Mouse (Mus musculus) CH12.LX (cell line): Measurements from ENCODE around the gene Prkd3. TPM values are rescaled to one million over a fixed set of nuclear protein-coding genes. Genes with fewer than 3 reads are reported as not detected.
A peak's percentile ranks its signal among the peaks of the same experiment; 100 is the strongest.

ENCODE experiments used
- DNase-seq: peaks from one replicate; pipeline ENCODE4 v3.0.0-alpha.2; 2013; ENCODE audit errors: extremely low read depth
- H3K27ac ChIP-seq: 2 replicates; pipeline ENCODE4 v1.5.1; 2012; ENCODE audit warnings: low read depth, mild to moderate bottlenecking, control low read depth, moderate library complexity; ENCODE audit not compliant: insufficient read depth
- H3K27me3 ChIP-seq: replicated peaks from 2 replicates; pipeline ENCODE3; 2012; ENCODE audit warnings: inconsistent platforms
- H3K36me3 ChIP-seq, 2 experiments: replicated peaks in 1 of 2; 2 replicates each; pipeline versions ENCODE3 to v1.6.1; 2012; ENCODE audit warnings: inconsistent platforms in 1 of 2, low read length in 1 of 2, mild to moderate bottlenecking in 1 of 2, mixed read lengths in 1 of 2, moderate library complexity in 1 of 2; ENCODE audit not compliant: control insufficient read depth in 1 of 2, insufficient read depth in 1 of 2
- H3K4me1 ChIP-seq, 2 experiments: 2 replicates each; pipeline ENCODE4 v1.6.1; 2012; ENCODE audit warnings: inconsistent platforms in 1 of 2, moderate library complexity in 1 of 2; ENCODE audit not compliant: insufficient read depth in 2 of 2, control insufficient read depth in 1 of 2
- H3K4me2 ChIP-seq: 2 replicates; pipeline ENCODE4 v1.6.1; 2012; ENCODE audit warnings: low read depth, mild to moderate bottlenecking, control low read depth; ENCODE audit not compliant: poor library complexity, insufficient read depth, severe bottlenecking
- H3K4me3 ChIP-seq, 3 experiments: fragments of 150-350 bp in 1 of 3; sonication (generic) in 1 of 3; replicated peaks in 1 of 3; 2 replicates each; pipeline versions ENCODE3 to v1.5.1; 2011 to 2012; ENCODE audit warnings: low read depth in 2 of 3, low read length in 2 of 3, mild to moderate bottlenecking in 2 of 3, moderate library complexity in 2 of 3, control low read depth in 1 of 3, improper control_type of control experiment in 1 of 3, inconsistent platforms in 1 of 3, mixed read lengths in 1 of 3; ENCODE audit not compliant: poor library complexity in 1 of 3
- H3K79me2 ChIP-seq: replicated peaks from 2 replicates; pipeline ENCODE4 v1.6.1; 2012; ENCODE audit warnings: mild to moderate bottlenecking, moderate library complexity; ENCODE audit not compliant: control insufficient read depth, poor library complexity, insufficient read depth, severe bottlenecking; ENCODE audit errors: extremely low read depth
- H3K9ac ChIP-seq: 2 replicates; pipeline ENCODE4 v1.6.1; 2012; ENCODE audit warnings: low read depth, mild to moderate bottlenecking, control low read depth, moderate library complexity; ENCODE audit not compliant: insufficient read depth
- H3K9me3 ChIP-seq: replicated peaks from 2 replicates; pipeline ENCODE3; 2012; ENCODE audit warnings: low read length, inconsistent platforms, mixed read lengths
- CHD1 ChIP-seq: IDR thresholded peaks from 2 replicates; pipeline ENCODE4 v1.6.1; 2012; ENCODE audit warnings: low read depth, low read length, improper control_type of control experiment, inconsistent platforms
- CTCF ChIP-seq, 2 experiments: IDR thresholded peaks in 1 of 2; conservative IDR thresholded peaks in 1 of 2; 2 replicates each; pipeline ENCODE4 v1.5.1; 2011 to 2012; ENCODE audit warnings: low read depth in 2 of 2, low read length in 2 of 2, improper control_type of control experiment in 1 of 2, inconsistent platforms in 1 of 2, mild to moderate bottlenecking in 1 of 2, moderate library complexity in 1 of 2
- E2F4 ChIP-seq: IDR thresholded peaks from 2 replicates; pipeline ENCODE4 v1.6.1; 2011; ENCODE audit warnings: low read depth, low read length, improper control_type of control experiment; ENCODE audit not compliant: insufficient replicate concordance
- ELF1 ChIP-seq: IDR thresholded peaks from 2 replicates; pipeline ENCODE4 v1.6.1; 2014; ENCODE audit warnings: low read depth, mild to moderate bottlenecking, inconsistent platforms, low read length, improper control_type of control experiment
- EP300 ChIP-seq: IDR thresholded peaks from 2 replicates; pipeline ENCODE4 v1.6.1; 2011; ENCODE audit warnings: low read length, improper control_type of control experiment
- HCFC1 ChIP-seq: IDR thresholded peaks from 2 replicates; pipeline ENCODE4 v1.6.1; 2012; ENCODE audit warnings: low read depth, mild to moderate bottlenecking, inconsistent platforms, low read length, improper control_type of control experiment
- IRF4 ChIP-seq: IDR thresholded peaks from 2 replicates; pipeline ENCODE4 v1.6.1; 2014; ENCODE audit warnings: low read depth, mild to moderate bottlenecking, inconsistent platforms, low read length, improper control_type of control experiment
- JUN ChIP-seq: IDR thresholded peaks from 2 replicates; pipeline ENCODE4 v1.6.1; 2011; ENCODE audit warnings: low read depth, mild to moderate bottlenecking, low read length, improper control_type of control experiment, moderate library complexity; ENCODE audit not compliant: insufficient read depth
- JUND ChIP-seq: conservative IDR thresholded peaks from 2 replicates; pipeline ENCODE4 v1.6.1; 2011; ENCODE audit warnings: low read depth, low read length, improper control_type of control experiment
- KAT2A ChIP-seq: IDR thresholded peaks from 2 replicates; pipeline ENCODE4 v1.6.1; 2012; ENCODE audit warnings: low read length, improper control_type of control experiment, inconsistent platforms; ENCODE audit not compliant: insufficient replicate concordance
- MAFK ChIP-seq: IDR thresholded peaks from 2 replicates; pipeline ENCODE4 v1.6.1; 2011; ENCODE audit warnings: low read length, improper control_type of control experiment; ENCODE audit not compliant: insufficient replicate concordance
- MAZ ChIP-seq: IDR thresholded peaks from 2 replicates; pipeline ENCODE4 v1.6.1; 2012; ENCODE audit warnings: low read depth, mild to moderate bottlenecking, inconsistent platforms, low read length, improper control_type of control experiment, moderate library complexity
- MEF2A ChIP-seq: IDR thresholded peaks from 2 replicates; pipeline ENCODE4 v1.6.1; 2014; ENCODE audit warnings: low read depth, mild to moderate bottlenecking, inconsistent platforms, low read length, improper control_type of control experiment, borderline replicate concordance
- MXI1 ChIP-seq: IDR thresholded peaks from 2 replicates; pipeline ENCODE4 v1.6.1; 2011; ENCODE audit warnings: mild to moderate bottlenecking, low read depth, low read length, improper control_type of control experiment
- MYC ChIP-seq: IDR thresholded peaks from 2 replicates; pipeline ENCODE4 v1.6.1; 2011; ENCODE audit warnings: low read depth, mild to moderate bottlenecking, improper control_type of control experiment, low read length
- NRF1 ChIP-seq: IDR thresholded peaks from 2 replicates; pipeline ENCODE4 v1.6.1; 2014; ENCODE audit warnings: low read depth, mild to moderate bottlenecking, inconsistent platforms, low read length, improper control_type of control experiment, moderate library complexity
- PAX5 ChIP-seq: IDR thresholded peaks from 2 replicates; pipeline ENCODE4 v1.6.1; 2012; ENCODE audit warnings: low read length, inconsistent platforms, mixed read lengths
- POLR2A ChIP-seq: IDR thresholded peaks from 2 replicates; pipeline ENCODE4 v1.6.1; 2011; ENCODE audit warnings: low read depth, mild to moderate bottlenecking, improper control_type of control experiment, low read length
- POLR2AphosphoS2 ChIP-seq: IDR thresholded peaks from 2 replicates; pipeline ENCODE4 v1.6.1; 2011; ENCODE audit warnings: low read depth, low read length, improper control_type of control experiment
- RAD21 ChIP-seq: IDR thresholded peaks from 2 replicates; pipeline ENCODE4 v1.6.1; 2011; ENCODE audit warnings: low read depth, mild to moderate bottlenecking, low read length, improper control_type of control experiment, moderate library complexity
- RCOR1 ChIP-seq: conservative IDR thresholded peaks from 2 replicates; pipeline ENCODE4 v1.6.1; 2012; ENCODE audit warnings: low read depth, mild to moderate bottlenecking, inconsistent platforms, low read length, improper control_type of control experiment
- SMC3 ChIP-seq: IDR thresholded peaks from 2 replicates; pipeline ENCODE4 v1.6.1; 2011; ENCODE audit warnings: low read depth, low read length, improper control_type of control experiment
- TBP ChIP-seq: conservative IDR thresholded peaks from 2 replicates; pipeline ENCODE4 v1.6.1; 2011; ENCODE audit warnings: low read depth, low read length, improper control_type of control experiment
- TCF12 ChIP-seq: IDR thresholded peaks from 2 replicates; pipeline ENCODE4 v1.6.1; 2014; ENCODE audit warnings: low read depth, mild to moderate bottlenecking, inconsistent platforms, low read length, improper control_type of control experiment
- USF1 ChIP-seq: IDR thresholded peaks from 2 replicates; pipeline ENCODE4 v1.6.1; 2014; ENCODE audit warnings: low read depth, mild to moderate bottlenecking, inconsistent platforms, low read length, improper control_type of control experiment
- USF2 ChIP-seq: conservative IDR thresholded peaks from 2 replicates; pipeline ENCODE4 v1.6.1; 2011; ENCODE audit warnings: low read depth, low read length, improper control_type of control experiment
- ZC3H11A ChIP-seq: IDR thresholded peaks from 2 replicates; pipeline ENCODE4 v1.6.1; 2012; ENCODE audit warnings: low read depth, mild to moderate bottlenecking, inconsistent platforms, low read length, improper control_type of control experiment
- ZKSCAN1 ChIP-seq: IDR thresholded peaks from 2 replicates; pipeline ENCODE4 v1.6.1; 2012; ENCODE audit warnings: low read depth, inconsistent platforms, low read length, improper control_type of control experiment, borderline replicate concordance
- ZMIZ1 ChIP-seq: IDR thresholded peaks from 2 replicates; pipeline ENCODE4 v1.6.1; 2012; ENCODE audit warnings: low read depth, mild to moderate bottlenecking, inconsistent platforms, low read length, improper control_type of control experiment
- ZNF384 ChIP-seq: IDR thresholded peaks from 2 replicates; pipeline ENCODE4 v1.6.1; 2012; ENCODE audit warnings: low read depth, low read length, improper control_type of control experiment, inconsistent platforms
- dilution Hi-C: fragments of 300-500 bp; cut with MboI; formaldehyde crosslinking; loops from 2 replicates; pipeline ENCODE4 v1.14.3; 2020; ENCODE audit warnings: low sequenced_read_pairs; ENCODE audit not compliant: extremely low pct_unique_long_range_greater_than_20kb, extremely low pct_ligation_motif_present
- in situ Hi-C: fragments of 300-500 bp; cut with MboI; formaldehyde crosslinking; loops from 3 replicates; pipeline ENCODE4 v1.14.3; 2019; ENCODE audit warnings: low sequenced_read_pairs, low pct_ligation_motif_present, low pct_unique_long_range_greater_than_20kb, mixed read lengths
- polyA plus RNA-seq: library from polyadenylated mRNA; unstranded; fragments of >175 nt; gene quantifications from 2 replicates; pipeline ENCODE4 v1.2.1, GENCODE M21; 2012; ENCODE audit warnings: low read depth; ENCODE audit not compliant: insufficient read length
- total RNA-seq, 2 experiments: library from RNA; depleted of rRNA; stranded (reverse); fragments of 300-350 nt in 1 of 2; fragments of >200 nt in 1 of 2; gene quantifications; 2 replicates each; pipeline ENCODE4 v1.2.3; 2012 to 2014

The Prkd3 gene
- total and polyA plus RNA-seq, 3 experiments = not detected

- Histone ChIP-seq H3K9me3 (no peaks in the 10 kb centered on the region), H3K79me2 (peaks cover 44% of the 10 kb centered on the region), H3K27me3 (no peaks in the 10 kb centered on the region), H3K36me3 (peaks cover 31 to 55% of the 10 kb centered on the region in 2 experiments), H3K27ac (no peak overlapping the region), H3K4me3 (peak overlapping the region; percentile 78 to 96 (median 91)), H3K9ac (peak overlapping the region; percentile 50), H3K4me1 (peaks cover 9 to 43% of the 10 kb centered on the region in 2 experiments), H3K4me2 (peak overlapping the region; percentile 92)
- DNase-seq = no peak
- dilution Hi-C loops = no loop called here
- TF ChIP-seq HCFC1 (no peak), JUN (no peak), MAFK (no peak), MXI1 (peak; percentile 8)
- in situ Hi-C loops = no loop called here
These were observed 83.3 kb downstream of the Prkd3 start for GRCm38 (mm10) chr17:78937229-78937853.

- H3K79me2 ChIP-seq = peaks cover 50% of the 10 kb centered on the region
- peak; percentile 99 for DNase-seq
- H3K9me3 ChIP-seq = no peaks in the 10 kb centered on the region
- in situ Hi-C loops = no loop called here
- H3K36me3 ChIP-seq = peaks cover 33 to 56% of the 10 kb centered on the region in 2 experiments
- dilution Hi-C loops = no loop called here
- peak within 1 kb of the TSS; percentile 26; the same call in 1 of the 2 replicates for H3K27ac ChIP-seq
- H3K9ac ChIP-seq = peak within 1 kb of the TSS; percentile 77
- no peaks in the 10 kb centered on the region for H3K27me3 ChIP-seq
- peak within 1 kb of the TSS; percentile 92 for H3K4me2 ChIP-seq
- peak within 1 kb of the TSS; percentile 78 to 96 (median 91) for H3K4me3 ChIP-seq
- peaks cover 9 to 48% of the 10 kb centered on the region in 2 experiments for H3K4me1 ChIP-seq
- TF ChIP-seq POLR2A (peak; percentile 89), HCFC1 (peak; percentile 93), KAT2A (peak; percentile 63; the same call in 1 of the 2 replicates), NRF1 (no peak), MXI1 (peak; percentile 84), MAZ (no peak), RCOR1 (no peak), IRF4 (0 out of 2 replicates have a peak, but pooled peaks have one; percentile 9), USF1 (no peak), MEF2A (peak; percentile 14; the same call in 1 of the 2 replicates), ZC3H11A (no peak), SMC3 (no peak), TBP (peak; percentile 85), ZNF384 (no peak), JUND (no peak), USF2 (no peak), TCF12 (peak; percentile 77), CTCF (conservative IDR thresholded peaks at IDR 0.05 in 1 of 2, IDR thresholded peaks at IDR 0.05 in 1 of 2; ENCODE audit: low read depth in 2 of 2, low read length in 2 of 2) (no peak), MAFK (no peak), POLR2AphosphoS2 (0 out of 2 replicates have a peak, but pooled peaks have one; percentile 43), ZMIZ1 (peak; percentile 83; the same call in 1 of the 2 replicates), ZKSCAN1 (no peak), RAD21 (no peak), E2F4 (no peak), CHD1 (no peak), EP300 (no peak), MYC (peak; percentile 63; the same call in 1 of the 2 replicates), ELF1 (peak; percentile 97), PAX5 (no peak)
These were observed 84.0 kb downstream of the Prkd3 start, which contains the start of the genes Cebpz and Ndufaf7 for GRCm38 (mm10) chr17:78936466-78937228. Gene Cebpz, minus strand, starts transcription at chr17:78937066. Gene Ndufaf7, plus strand, starts transcription at chr17:78937136.
